Mouse (Mus musculus) lung, postnatal 10 days (tissue): Measurements from ENCODE around the gene Hip1.
"Not testable (repeated sequence)": the region's sequence is repeated elsewhere in the genome, so short reads cannot be mapped to it uniquely, and the experiment has no call there.

Source experiments
- DNase-seq: peaks from one replicate; pipeline ENCODE4 v3.0.0; 2021

The Hip1 gene

GRCm38 (mm10) chr5:135488881-135489694 is 55.8 kb downstream of the Hip1 start:
- peak; percentile 90 for DNase-seq

GRCm38 (mm10) chr5:135488222-135488880 is 56.6 kb downstream of the Hip1 start:
- no peak for DNase-seq

GRCm38 (mm10) chr5:135485289-135485688 is 59.6 kb downstream of the Hip1 start:
- peak; percentile 61 for DNase-seq

GRCm38 (mm10) chr5:135483865-135484264 is 61.1 kb downstream of the Hip1 start:
- DNase-seq: not testable (repeated sequence)

- DNase-seq: no peak
Measured at GRCm38 (mm10) chr5:135478877-135479600, 65.9 kb downstream of the Hip1 start.

GRCm38 (mm10) chr5:135476199-135476598 is 68.7 kb downstream of the Hip1 start:
- peak; percentile 43 for DNase-seq

- peak; percentile 31 for DNase-seq
Measured at GRCm38 (mm10) chr5:135472405-135472804, 72.5 kb downstream of the Hip1 start.

GRCm38 (mm10) chr5:135471747-135472146 is 73.2 kb downstream of the Hip1 start:
- no peak for DNase-seq

- peak; percentile 24 for DNase-seq
Measured at GRCm38 (mm10) chr5:135468280-135468679, 76.6 kb downstream of the Hip1 start.

GRCm38 (mm10) chr5:135465833-135466291 is 79.1 kb downstream of the Hip1 start:
- peak; percentile 40 for DNase-seq

GRCm38 (mm10) chr5:135463380-135463779 is 81.5 kb downstream of the Hip1 start:
- no peak for DNase-seq

- no peak for DNase-seq
Measured at GRCm38 (mm10) chr5:135460833-135461173, 84.1 kb downstream of the Hip1 start.

GRCm38 (mm10) chr5:135460152-135460832 is 84.6 kb downstream of the Hip1 start:
- peak; percentile 79 for DNase-seq

- peak; percentile 54 for DNase-seq
Measured at GRCm38 (mm10) chr5:135459486-135459885, 85.4 kb downstream of the Hip1 start.

- no peak for DNase-seq
Measured at GRCm38 (mm10) chr5:135457961-135458360, 87.0 kb downstream of the Hip1 start.

- no peak for DNase-seq
Measured at GRCm38 (mm10) chr5:135456515-135456914, 88.4 kb downstream of the Hip1 start.

- DNase-seq: no peak
Measured at GRCm38 (mm10) chr5:135454256-135454655, 90.7 kb downstream of the Hip1 start.

GRCm38 (mm10) chr5:135451559-135451958 is 93.4 kb downstream of the Hip1 start:
- DNase-seq: not testable (repeated sequence)

GRCm38 (mm10) chr5:135451100-135451499 is 93.8 kb downstream of the Hip1 start:
- DNase-seq: no peak

- DNase-seq: no peak
Measured at GRCm38 (mm10) chr5:135445755-135446154, 99.2 kb downstream of the Hip1 start.

GRCm38 (mm10) chr5:135442430-135442829 is 102.5 kb downstream of the Hip1 start:
- DNase-seq: peak; percentile 39

GRCm38 (mm10) chr5:135435039-135435438 is 109.9 kb downstream of the Hip1 start:
- no peak for DNase-seq

- DNase-seq: no peak
Measured at GRCm38 (mm10) chr5:135433861-135434260, 111.1 kb downstream of the Hip1 start.
